Mouse (Mus musculus): ENCODE measurements around the gene Pigs. TPM values are rescaled to one million over a fixed set of nuclear protein-coding genes. Genes with fewer than 3 reads are reported as not detected.

Pigs gene
- total RNA-seq, 1 experiment from 2014 or later, result 63.2 TPM

GRCm38 (mm10) chr11:78337040-78337439 lies 8.8 kb downstream of the Pigs start:
- no peak for DNase-seq

GRCm38 (mm10) chr11:78341702-78342101 lies 13.5 kb downstream of the Pigs start:
- no peak for DNase-seq

- DNase-seq, result peak; percentile 89
These were observed 15.4 kb downstream of the Pigs start, which contains the start of gene Unc119 for GRCm38 (mm10) chr11:78343381-78344327. Gene Unc119, plus strand, starts transcription at chr11:78343482.

- DNase-seq, result no peak
These were observed 16.2 kb downstream of the Pigs start for GRCm38 (mm10) chr11:78344328-78344889.

- DNase-seq, result peak; percentile 39
These were observed 16.9 kb downstream of the Pigs start for GRCm38 (mm10) chr11:78344890-78345715.

- DNase-seq, result no peak
These were observed 17.6 kb downstream of the Pigs start for GRCm38 (mm10) chr11:78345801-78346200.

GRCm38 (mm10) chr11:78346326-78347069 lies 18.3 kb downstream of the Pigs start:
- no peak for DNase-seq

- peak; percentile 70 for DNase-seq
These were observed 19.0 kb downstream of the Pigs start for GRCm38 (mm10) chr11:78347070-78347754.

GRCm38 (mm10) chr11:78347908-78348307 lies 19.7 kb downstream of the Pigs start:
- DNase-seq, result no peak

GRCm38 (mm10) chr11:78348474-78348873 lies 20.3 kb downstream of the Pigs start:
- no peak for DNase-seq

- DNase-seq, result no peak
These were observed 21.5 kb downstream of the Pigs start for GRCm38 (mm10) chr11:78349441-78350358.

- no peak for DNase-seq
These were observed 24.9 kb downstream of the Pigs start for GRCm38 (mm10) chr11:78353081-78353480.

- DNase-seq, result no peak
These were observed 26.7 kb downstream of the Pigs start for GRCm38 (mm10) chr11:78354905-78355304.

- DNase-seq, result peak; percentile 84
These were observed 27.4 kb downstream of the Pigs start for GRCm38 (mm10) chr11:78355471-78356238.

GRCm38 (mm10) chr11:78358330-78359007 lies 30.3 kb downstream of the Pigs start:
- DNase-seq, result peak; percentile 53

- peak; percentile 79 for DNase-seq
These were observed 32.0 kb downstream of the Pigs start for GRCm38 (mm10) chr11:78360125-78360788.

- no peak for DNase-seq
These were observed 32.5 kb downstream of the Pigs start for GRCm38 (mm10) chr11:78360789-78361131.

Measured in adrenal gland, postnatal 25 days (tissue).